Mouse (Mus musculus) MEL (cell line): ENCODE data around the gene Gm17490. TPM values are rescaled to one million over a fixed set of nuclear protein-coding genes. Genes with fewer than 3 reads are reported as not detected.

Experiments used
- DNase-seq: peaks from one replicate; pipeline ENCODE4 v3.0.0; 2011; ENCODE audit warnings: low read depth, low spot score
- H3K27ac ChIP-seq: 2 replicates; pipeline ENCODE4 v1.5.1; 2012; ENCODE audit warnings: low read depth, mild to moderate bottlenecking, control low read depth, low read length, moderate library complexity; ENCODE audit not compliant: control insufficient read depth
- H3K27me3 ChIP-seq, 2 experiments: fragments of 150-350 bp in 1 of 2; sonication (generic) in 1 of 2; 2 replicates each; pipeline ENCODE4 v1.6.1; 2012; ENCODE audit warnings: low read length in 2 of 2, mild to moderate bottlenecking in 2 of 2, improper control_type of control experiment in 1 of 2, moderate library complexity in 1 of 2; ENCODE audit not compliant: insufficient read depth in 2 of 2, control insufficient read depth in 1 of 2
- H3K36me3 ChIP-seq, 2 experiments: 2 replicates each; pipeline ENCODE4 v1.6.1; 2012 to 2014; ENCODE audit warnings: low read length in 2 of 2, improper control_type of control experiment in 1 of 2, inconsistent platforms in 1 of 2, mild to moderate bottlenecking in 1 of 2; ENCODE audit not compliant: insufficient read depth in 2 of 2, control insufficient read depth in 1 of 2
- H3K4me1 ChIP-seq, 2 experiments: fragments of 150-350 bp in 1 of 2; sonication (generic) in 1 of 2; 2 replicates each; pipeline ENCODE4 v1.6.1; 2012; ENCODE audit warnings: low read length in 2 of 2, improper control_type of control experiment in 1 of 2, mild to moderate bottlenecking in 1 of 2; ENCODE audit not compliant: insufficient read depth in 2 of 2, control insufficient read depth in 1 of 2
- H3K4me3 ChIP-seq, 2 experiments: fragments of 150-350 bp in 1 of 2; sonication (generic) in 1 of 2; 2 replicates each; pipeline ENCODE4 v1.5.1; 2012; ENCODE audit warnings: low read depth in 2 of 2, low read length in 2 of 2, mild to moderate bottlenecking in 2 of 2, moderate library complexity in 2 of 2, control low read depth in 1 of 2, improper control_type of control experiment in 1 of 2; ENCODE audit not compliant: control insufficient read depth in 1 of 2, insufficient read depth in 1 of 2
- H3K79me2 ChIP-seq: 2 replicates; pipeline ENCODE4 v1.6.1; 2012; ENCODE audit warnings: mild to moderate bottlenecking, low read length, moderate library complexity; ENCODE audit not compliant: control insufficient read depth, poor library complexity, insufficient read depth
- H3K9ac ChIP-seq: 2 replicates; pipeline ENCODE4 v1.6.1; 2012; ENCODE audit warnings: low read depth, mild to moderate bottlenecking, control low read depth, low read length, moderate library complexity; ENCODE audit not compliant: control insufficient read depth, poor library complexity, severe bottlenecking
- H3K9me3 ChIP-seq: fragments of 150-350 bp; sonication (generic); replicated peaks from 2 replicates; pipeline ENCODE4 v1.6.1; 2012; ENCODE audit warnings: mild to moderate bottlenecking, low read length, improper control_type of control experiment, moderate library complexity; ENCODE audit not compliant: insufficient read depth
- BHLHE40 ChIP-seq: IDR thresholded peaks from 2 replicates; pipeline ENCODE4 v1.6.1; 2012; ENCODE audit warnings: low read depth, mild to moderate bottlenecking, inconsistent platforms, low read length, improper control_type of control experiment, borderline replicate concordance
- CHD2 ChIP-seq: IDR thresholded peaks from 2 replicates; pipeline ENCODE4 v1.6.1; 2011; ENCODE audit warnings: low read length, improper control_type of control experiment
- CTCF ChIP-seq, 3 experiments: IDR thresholded peaks in 2 of 3; conservative IDR thresholded peaks in 1 of 3; 2 replicates each; pipeline ENCODE4 v1.5.1; 2011 to 2012; ENCODE audit warnings: low read length in 3 of 3, low read depth in 2 of 3, mild to moderate bottlenecking in 2 of 3, improper control_type of control experiment in 1 of 3, inconsistent platforms in 1 of 3, mixed read lengths in 1 of 3, moderate library complexity in 1 of 3; ENCODE audit not compliant: control insufficient read depth in 1 of 3, insufficient read depth in 1 of 3, poor library complexity in 1 of 3, severe bottlenecking in 1 of 3
- E2F4 ChIP-seq: IDR thresholded peaks from 2 replicates; pipeline ENCODE4 v1.6.1; 2011; ENCODE audit warnings: low read depth, low read length, improper control_type of control experiment, borderline replicate concordance
- GATA1 ChIP-seq: IDR thresholded peaks from 2 replicates; pipeline ENCODE4 v1.6.1; 2011; ENCODE audit warnings: low read depth, low read length, improper control_type of control experiment
- JUND ChIP-seq: IDR thresholded peaks from 2 replicates; pipeline ENCODE4 v1.6.1; 2011; ENCODE audit warnings: low read depth, mild to moderate bottlenecking, improper control_type of control experiment, low read length
- KAT2A ChIP-seq: conservative IDR thresholded peaks from 2 replicates; pipeline ENCODE4 v1.6.1; 2012; ENCODE audit warnings: low read depth, low read length, improper control_type of control experiment, inconsistent platforms
- MYB ChIP-seq: IDR thresholded peaks from 2 replicates; pipeline ENCODE4 v1.6.1; 2011; ENCODE audit warnings: mild to moderate bottlenecking, low read depth, low read length, improper control_type of control experiment
- MYC ChIP-seq: IDR thresholded peaks from 2 replicates; pipeline ENCODE4 v1.6.1; 2011; ENCODE audit warnings: low read depth, mild to moderate bottlenecking, low read length, improper control_type of control experiment, moderate library complexity
- NRF1 ChIP-seq: IDR thresholded peaks from 2 replicates; pipeline ENCODE4 v1.6.1; 2014; ENCODE audit warnings: low read depth, mild to moderate bottlenecking, inconsistent platforms, low read length, improper control_type of control experiment, moderate library complexity; ENCODE audit not compliant: poor library complexity, insufficient read depth, severe bottlenecking
- POLR2A ChIP-seq, 2 experiments: IDR thresholded peaks; 2 replicates each; pipeline ENCODE4 v1.6.1; 2011 to 2012; ENCODE audit warnings: low read length in 2 of 2, mild to moderate bottlenecking in 2 of 2, control low read depth in 1 of 2, improper control_type of control experiment in 1 of 2, low read depth in 1 of 2, moderate library complexity in 1 of 2; ENCODE audit not compliant: control insufficient read depth in 1 of 2, insufficient read depth in 1 of 2, poor library complexity in 1 of 2
- RAD21 ChIP-seq: IDR thresholded peaks from 2 replicates; pipeline ENCODE4 v1.6.1; 2011; ENCODE audit warnings: mild to moderate bottlenecking, low read depth, low read length, improper control_type of control experiment
- SIN3A ChIP-seq: IDR thresholded peaks from 2 replicates; pipeline ENCODE4 v1.6.1; 2012; ENCODE audit warnings: low read length, improper control_type of control experiment, inconsistent platforms
- SMC3 ChIP-seq: IDR thresholded peaks from 2 replicates; pipeline ENCODE4 v1.6.1; 2011; ENCODE audit warnings: low read depth, low read length, improper control_type of control experiment
- TAL1 ChIP-seq: IDR thresholded peaks from 2 replicates; pipeline ENCODE4 v1.6.1; 2012; ENCODE audit warnings: mild to moderate bottlenecking, inconsistent platforms, low read length, moderate library complexity, mixed read lengths
- UBTF ChIP-seq: IDR thresholded peaks from 2 replicates; pipeline ENCODE4 v1.6.1; 2012; ENCODE audit warnings: low read depth, mild to moderate bottlenecking, inconsistent platforms, low read length, improper control_type of control experiment, moderate library complexity, borderline replicate concordance; ENCODE audit not compliant: insufficient read depth
- ZKSCAN1 ChIP-seq: IDR thresholded peaks from 2 replicates; pipeline ENCODE4 v1.6.1; 2012; ENCODE audit warnings: low read depth, mild to moderate bottlenecking, inconsistent platforms, low read length, improper control_type of control experiment, moderate library complexity
- ZNF384 ChIP-seq: IDR thresholded peaks from 2 replicates; pipeline ENCODE4 v1.6.1; 2012; ENCODE audit warnings: low read depth, mild to moderate bottlenecking, inconsistent platforms, low read length, improper control_type of control experiment
- polyA plus RNA-seq, 2 experiments: library from polyadenylated mRNA; stranded (reverse) in 1 of 2; unstranded in 1 of 2; fragments of >175 nt in 1 of 2; fragments of >200 nt in 1 of 2; gene quantifications; 2 replicates each; pipeline versions ENCODE4 v1.2.1 to v1.2.4; 2012; ENCODE audit warnings: low replicate concordance in 2 of 2, low read depth in 1 of 2; ENCODE audit not compliant: insufficient read length in 2 of 2, insufficient read depth in 1 of 2, missing spikeins in 1 of 2
- total RNA-seq: library from RNA; depleted of rRNA; stranded (reverse); fragments of 300-350 nt; gene quantifications from 2 replicates; pipeline ENCODE4 v1.2.3, GENCODE M21; 2012

The Gm17490 gene
- total and polyA plus RNA-seq, 3 experiments: not detected

GRCm38 (mm10) chr2:11662143-11662906 lies 36.3 kb upstream of the Gm17490 start:
- Histone ChIP-seq H3K27me3 (peaks cover 0 to 8% of the 10 kb centered on the region in 2 experiments; a peak in 3 of 4 replicates), H3K79me2 (no peaks in the 10 kb centered on the region), H3K9me3 (no peaks in the 10 kb centered on the region), H3K4me1 (peaks cover 0 to 6% of the 10 kb centered on the region in 2 experiments; a peak in 1 of 4 replicates), H3K36me3 (no peaks in the 10 kb centered on the region), H3K9ac (no peak overlapping the region), H3K27ac (no peak overlapping the region), H3K4me3 (no peak overlapping the region)
- no peak for DNase-seq
- TF ChIP-seq NRF1 (no peak), GATA1 (no peak), MYB (no peak), ZKSCAN1 (no peak), CTCF (IDR thresholded peaks at IDR 0.05 in 2 of 3, conservative IDR thresholded peaks at IDR 0.05 in 1 of 3; ENCODE audit: control insufficient read depth in 1 of 3, insufficient read depth in 1 of 3, low read depth in 2 of 3, low read length in 3 of 3, poor library complexity in 1 of 3, severe bottlenecking in 1 of 3) (no peak), UBTF (no peak), ZNF384 (no peak), SIN3A (no peak), MYC (no peak), TAL1 (no peak), CHD2 (no peak), BHLHE40 (no peak)

DNA sequence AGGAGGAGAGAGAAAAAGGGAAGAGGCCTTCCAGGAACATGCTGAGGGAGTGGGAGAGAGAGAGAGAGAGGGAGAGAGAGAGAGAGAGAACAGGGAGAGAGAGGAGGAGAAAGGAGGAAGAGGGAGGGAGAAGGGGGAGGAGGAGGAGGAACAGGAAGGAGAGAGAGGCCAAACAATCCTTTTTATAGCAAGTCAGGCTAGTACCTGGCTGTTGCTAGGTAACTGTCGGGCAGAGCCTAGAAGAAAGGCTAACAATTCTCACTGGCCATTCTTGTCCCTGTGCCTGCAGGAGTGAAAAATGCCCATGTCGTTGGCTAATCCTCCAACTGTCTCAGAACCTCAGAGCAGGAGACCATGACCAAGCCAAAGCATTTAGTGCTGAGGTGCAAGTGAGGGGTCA lies 33.2 kb upstream of the Gm17490 start:
- H3K79me2 ChIP-seq: no peaks in the 10 kb centered on the region
- DNase-seq: no peak
- H3K4me3 ChIP-seq: no peak overlapping the region
- no peak overlapping the region for H3K27ac ChIP-seq
- no peaks in the 10 kb centered on the region for H3K36me3 ChIP-seq
- H3K9ac ChIP-seq: no peak overlapping the region
- H3K27me3 ChIP-seq: peaks cover 2 to 8% of the 10 kb centered on the region in 2 experiments; a peak in 3 of 4 replicates
- H3K9me3 ChIP-seq: no peaks in the 10 kb centered on the region
- no peak for TF ChIP-seq RAD21
- TF ChIP-seq SMC3: no peak
- TF ChIP-seq KAT2A: no peak
- TF ChIP-seq POLR2A (IDR thresholded peaks at IDR 0.05; ENCODE audit: control insufficient read depth in 1 of 2, insufficient read depth in 1 of 2, low read depth in 1 of 2, low read length in 2 of 2, poor library complexity in 1 of 2): no peak
- TF ChIP-seq CTCF (IDR thresholded peaks at IDR 0.05 in 2 of 3, conservative IDR thresholded peaks at IDR 0.05 in 1 of 3; ENCODE audit: control insufficient read depth in 1 of 3, insufficient read depth in 1 of 3, low read depth in 2 of 3, low read length in 3 of 3, poor library complexity in 1 of 3, severe bottlenecking in 1 of 3): no peak
- TF ChIP-seq NRF1: no peak
- no peak for TF ChIP-seq JUND
- no peak for TF ChIP-seq E2F4
- H3K4me1 ChIP-seq: peaks cover 0 to 4% of the 10 kb centered on the region in 2 experiments; a peak in 1 of 4 replicates
